Mouse (Mus musculus) liver, embryonic 16.5 days (tissue): ENCODE data around the gene Lhb. TPM values are rescaled to one million over a fixed set of nuclear protein-coding genes. Genes with fewer than 3 reads are reported as not detected.

Experiments
- ATAC-seq: fragments of 200-750 bp; cut with Nextera tagmentation; 2 replicates; pipeline ENCODE4 v1.8.0; 2017; ENCODE audit warnings: low read depth, mild to moderate bottlenecking, moderate number of reproducible peaks, moderate library complexity
- H3K27ac ChIP-seq: fragments of 300-500 bp; sonication (generic); 2 replicates; pipeline ENCODE4 v1.5.1; 2014; ENCODE audit warnings: mild to moderate bottlenecking, low read length
- H3K27me3 ChIP-seq: fragments of 300-500 bp; sonication (generic); 2 replicates; pipeline ENCODE4 v1.6.1; 2014; ENCODE audit warnings: low read depth, low read length, mixed read lengths; ENCODE audit not compliant: control insufficient read depth, insufficient read depth
- H3K36me3 ChIP-seq: fragments of 300-500 bp; sonication (generic); 2 replicates; pipeline ENCODE4 v1.6.1; 2014; ENCODE audit warnings: mild to moderate bottlenecking; ENCODE audit not compliant: control insufficient read depth, insufficient read depth
- H3K4me1 ChIP-seq: fragments of 300-500 bp; sonication (generic); 2 replicates; pipeline ENCODE4 v1.6.1; 2014; ENCODE audit warnings: low read depth, low read length, mixed read lengths; ENCODE audit not compliant: control insufficient read depth
- H3K4me2 ChIP-seq: fragments of 300-500 bp; sonication (generic); 2 replicates; pipeline ENCODE4 v1.6.1; 2014; ENCODE audit warnings: low read depth, low read length, mixed read lengths
- H3K4me3 ChIP-seq: fragments of 300-500 bp; sonication (generic); 2 replicates; pipeline ENCODE4 v1.5.1; 2014; ENCODE audit warnings: low read depth, mild to moderate bottlenecking, low read length
- H3K9ac ChIP-seq: fragments of 300-500 bp; sonication (generic); 2 replicates; pipeline ENCODE4 v1.6.1; 2014; ENCODE audit warnings: low read depth, low read length
- H3K9me3 ChIP-seq: fragments of 300-500 bp; sonication (generic); replicated peaks from 2 replicates; pipeline ENCODE4 v1.6.1; 2016; ENCODE audit warnings: low read length; ENCODE audit not compliant: control insufficient read depth
- WGBS: fragments of 180-500 bp; shearing (Covaris S2); extraction: QIAGEN DNeasy Blood & Tissue Kit; methylation state at CpG from one replicate; pipeline ENCODE4 v1.1.7; 2014; ENCODE audit not compliant: insufficient replicate concordance; 5-methylcytosine and 5-hydroxymethylcytosine counted together
- polyA plus RNA-seq: library from polyadenylated mRNA; unstranded; fragments of >200 nt; fragmentation: Nextera tagmentation; extraction: Ambion mirVana; gene quantifications from 2 replicates; pipeline ENCODE4 v1.2.1, GENCODE M21; 2015

Gene Lhb
- polyA plus RNA-seq, 1 experiment from 2014 or later = not detected

- peaks cover 96% of the 10 kb centered on the region for H3K27me3 ChIP-seq
- no peak overlapping the region for H3K4me2 ChIP-seq
- H3K36me3 ChIP-seq = no peaks in the 10 kb centered on the region
- no peak overlapping the region for H3K4me3 ChIP-seq
- WGBS = 57% methylated on average over 2 of the region's 2 CpGs
- peaks cover 13% of the 10 kb centered on the region for H3K4me1 ChIP-seq
- H3K9me3 ChIP-seq = no peaks in the 10 kb centered on the region
- no peak for ATAC-seq
- H3K9ac ChIP-seq = no peak overlapping the region
- no peak overlapping the region for H3K27ac ChIP-seq
Measured at GRCm38 (mm10) chr7:45412421-45412820, 8.2 kb upstream of the Lhb start.

GRCm38 (mm10) chr7:45413113-45413863 is 7.3 kb upstream of the Lhb start, which contains the start of gene Ntf5:
Gene Ntf5 (plus strand): TSS chr7:45413695.
- 4% methylated on average over 29 of the region's 45 CpGs for WGBS
- Histone ChIP-seq H3K27ac (no peak within 1 kb of the TSS), H3K27me3 (peaks cover 96% of the 10 kb centered on the region)

DNA sequence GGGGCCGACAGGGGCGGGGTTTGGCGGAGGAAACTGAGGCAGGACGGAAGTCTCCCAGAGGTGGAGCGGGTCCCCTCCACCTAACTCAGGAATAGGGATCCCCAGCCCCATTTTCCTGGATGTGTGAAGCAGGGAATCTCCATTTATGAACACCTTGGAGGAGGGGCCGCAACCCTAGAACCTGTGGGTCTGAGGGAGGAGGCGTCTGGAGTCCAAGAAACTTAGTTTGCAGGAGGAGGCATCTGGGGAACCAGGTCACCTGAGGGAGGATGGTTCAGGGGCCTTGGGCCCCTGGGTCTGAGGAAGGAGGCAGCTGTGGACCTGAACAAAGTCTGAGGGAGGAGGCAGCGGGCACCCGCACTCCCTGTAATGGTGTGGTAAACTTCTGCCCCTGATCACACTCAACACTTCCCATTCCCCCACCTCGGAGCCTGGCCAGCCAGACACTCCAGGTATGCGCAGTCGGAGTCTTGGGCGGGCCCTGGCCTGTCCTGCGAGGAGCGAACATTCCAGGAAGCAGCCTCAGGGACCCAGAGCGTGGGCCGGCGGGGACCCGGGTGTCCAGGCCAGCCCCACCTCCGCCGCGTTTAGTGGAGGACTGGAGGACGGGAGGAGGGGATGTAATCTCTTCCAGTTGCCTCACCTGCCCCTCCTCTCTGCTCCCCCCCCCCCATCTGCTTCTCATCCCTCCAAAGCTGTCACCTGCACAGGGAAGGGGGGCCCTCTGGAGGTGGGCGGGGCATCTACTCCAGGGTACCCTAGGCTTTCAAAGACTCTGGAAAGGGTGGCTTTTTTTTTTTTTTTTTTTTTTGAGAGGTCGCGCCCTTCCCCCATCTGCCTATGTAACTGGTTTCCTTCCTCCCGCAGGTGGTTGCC is 6.5 kb upstream of the Lhb start:
- 2% methylated on average over 27 of the region's 27 CpGs for WGBS
- H3K27me3 ChIP-seq = peaks cover 96% of the 10 kb centered on the region
- no peak overlapping the region for H3K27ac ChIP-seq
- ATAC-seq = no peak
- H3K9ac ChIP-seq = 0 out of 2 replicates have a peak overlapping the region, but pooled peaks have one; percentile 11
- no peaks in the 10 kb centered on the region for H3K9me3 ChIP-seq
- H3K4me2 ChIP-seq = peak overlapping the region; percentile 61
- peak overlapping the region; percentile 51 for H3K4me3 ChIP-seq
- peaks cover 13% of the 10 kb centered on the region for H3K4me1 ChIP-seq
- no peaks in the 10 kb centered on the region for H3K36me3 ChIP-seq

More at GRCm38 (mm10) chr7:45413113-45413863, 7.3 kb upstream of the Lhb start, which contains the start of gene Ntf5:
- peak; percentile 36 for ATAC-seq
- Histone ChIP-seq H3K4me2 (peak within 1 kb of the TSS; percentile 61), H3K9ac (0 out of 2 replicates have a peak within 1 kb of the TSS, but pooled peaks have one; percentile 11), H3K9me3 (no peaks in the 10 kb centered on the region), H3K4me1 (peaks cover 13% of the 10 kb centered on the region), H3K36me3 (no peaks in the 10 kb centered on the region), H3K4me3 (peak within 1 kb of the TSS; percentile 51)

DNA sequence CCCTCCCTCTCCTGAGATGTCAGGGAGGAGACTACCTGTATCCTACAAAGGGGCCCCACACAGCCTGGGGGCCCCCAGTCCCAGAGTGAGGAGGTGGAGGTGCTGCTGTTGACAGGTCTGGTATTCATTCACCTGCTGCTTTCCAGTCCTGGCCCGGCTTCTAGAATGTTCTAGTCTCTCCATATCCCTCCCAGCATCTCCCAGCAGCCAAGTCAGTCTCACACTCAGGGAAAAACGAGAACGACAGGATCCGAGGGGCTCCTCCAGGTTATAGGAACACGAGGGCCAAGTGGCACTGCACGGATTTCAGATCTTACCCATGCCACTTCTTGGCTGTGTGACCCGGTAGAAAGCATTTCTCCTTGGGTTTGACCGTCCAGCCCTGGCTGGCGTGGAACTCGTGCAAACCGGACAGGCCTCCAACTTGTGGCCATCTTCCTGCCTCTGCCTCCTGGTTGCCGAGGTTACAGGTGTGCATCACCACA is 5.8 kb upstream of the Lhb start:
- Histone ChIP-seq H3K9me3 (no peaks in the 10 kb centered on the region), H3K4me1 (peaks cover 13% of the 10 kb centered on the region), H3K4me2 (no peak overlapping the region), H3K9ac (no peak overlapping the region), H3K27me3 (peaks cover 97% of the 10 kb centered on the region), H3K4me3 (no peak overlapping the region), H3K27ac (no peak overlapping the region), H3K36me3 (no peaks in the 10 kb centered on the region)
- ATAC-seq = no peak
- WGBS = 23% methylated on average over 12 of the region's 12 CpGs

GRCm38 (mm10) chr7:45415636-45416035 is 5.0 kb upstream of the Lhb start:
- WGBS = 10% methylated on average over 37 of the region's 37 CpGs
- H3K27me3 ChIP-seq = peaks cover 94% of the 10 kb centered on the region
- H3K9me3 ChIP-seq = no peaks in the 10 kb centered on the region
- H3K4me2 ChIP-seq = no peak overlapping the region
- H3K36me3 ChIP-seq = no peaks in the 10 kb centered on the region
- H3K9ac ChIP-seq = no peak overlapping the region
- H3K4me3 ChIP-seq = no peak overlapping the region
- ATAC-seq = no peak
- H3K27ac ChIP-seq = no peak overlapping the region
- H3K4me1 ChIP-seq = peaks cover 13% of the 10 kb centered on the region

DNA sequence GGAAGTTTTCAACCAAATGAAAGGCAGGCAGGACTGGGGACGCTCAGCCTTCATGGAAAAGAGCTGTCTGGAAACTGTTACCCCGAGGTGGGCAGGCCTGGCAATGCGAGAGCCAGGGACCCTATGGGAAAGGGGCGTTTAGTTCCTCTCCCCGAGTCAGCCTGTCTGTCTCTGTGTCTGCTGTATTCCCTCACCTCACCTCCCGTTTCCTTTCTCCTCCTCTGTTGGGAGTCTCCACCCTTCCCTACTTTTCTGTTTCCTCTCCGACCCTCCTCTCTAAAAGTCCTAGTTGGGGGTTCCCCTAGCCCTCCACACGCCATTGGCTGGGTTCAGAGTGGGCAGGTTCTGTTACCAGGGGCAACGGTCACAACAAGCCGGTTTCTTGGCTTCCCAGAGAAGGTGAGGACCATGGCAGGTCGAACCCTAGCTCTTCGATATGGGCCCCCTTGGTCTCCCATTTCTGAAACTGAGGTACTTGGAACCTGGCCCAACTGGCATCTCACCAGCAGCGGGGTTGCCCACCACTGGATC is 2.6 kb upstream of the Lhb start:
- Histone ChIP-seq H3K4me1 (peaks cover 13% of the 10 kb centered on the region), H3K36me3 (peaks cover 11% of the 10 kb centered on the region), H3K27me3 (peaks cover 72% of the 10 kb centered on the region), H3K27ac (no peak overlapping the region), H3K4me2 (no peak overlapping the region), H3K9me3 (no peaks in the 10 kb centered on the region), H3K9ac (no peak overlapping the region), H3K4me3 (no peak overlapping the region)
- WGBS = 9% methylated on average over 13 of the region's 13 CpGs
- ATAC-seq = no peak

DNA sequence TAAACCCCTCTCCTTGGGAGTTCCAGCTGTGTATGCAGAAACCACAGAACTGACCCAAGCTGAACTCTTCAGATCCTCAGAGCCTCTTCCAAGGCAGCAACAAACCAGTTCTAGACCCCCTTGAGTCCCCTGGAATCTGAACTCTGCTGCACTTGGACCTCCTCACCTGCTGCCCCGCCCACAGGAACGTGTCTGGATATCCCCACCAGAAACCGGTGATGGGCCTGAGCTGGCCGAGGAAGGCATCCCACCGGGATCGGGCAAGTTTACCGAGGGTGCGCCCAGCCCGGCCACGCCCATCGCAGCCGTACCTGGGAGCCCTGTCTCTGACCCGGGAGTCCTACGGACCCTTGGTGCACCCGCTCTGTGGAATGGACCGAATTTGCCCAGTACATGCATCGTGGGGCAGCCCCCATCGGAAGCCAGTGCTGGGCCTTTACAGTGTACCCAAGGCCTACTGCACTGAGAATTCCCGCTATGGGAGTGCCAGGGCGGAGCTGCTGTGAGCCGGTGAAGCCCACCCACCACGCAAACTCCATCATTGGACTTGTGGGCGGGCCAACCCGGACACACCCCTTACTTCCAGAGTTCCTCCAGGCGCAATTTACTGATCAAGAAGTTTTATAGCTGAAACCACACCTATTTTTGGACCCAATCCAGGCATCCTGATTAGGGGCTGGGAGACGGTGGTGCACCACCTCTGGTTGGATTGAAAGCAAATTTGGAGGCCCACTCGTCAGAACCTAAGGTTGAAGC is 583 bp upstream of the Lhb start:
- Histone ChIP-seq H3K9ac (no peak overlapping the region), H3K27me3 (peaks cover 52% of the 10 kb centered on the region), H3K4me2 (no peak overlapping the region), H3K4me1 (peaks cover 5% of the 10 kb centered on the region), H3K9me3 (no peaks in the 10 kb centered on the region), H3K36me3 (peaks cover 28% of the 10 kb centered on the region), H3K27ac (no peak overlapping the region), H3K4me3 (no peak overlapping the region)
- no peak for ATAC-seq
- WGBS = 33% methylated on average over 27 of the region's 27 CpGs

DNA sequence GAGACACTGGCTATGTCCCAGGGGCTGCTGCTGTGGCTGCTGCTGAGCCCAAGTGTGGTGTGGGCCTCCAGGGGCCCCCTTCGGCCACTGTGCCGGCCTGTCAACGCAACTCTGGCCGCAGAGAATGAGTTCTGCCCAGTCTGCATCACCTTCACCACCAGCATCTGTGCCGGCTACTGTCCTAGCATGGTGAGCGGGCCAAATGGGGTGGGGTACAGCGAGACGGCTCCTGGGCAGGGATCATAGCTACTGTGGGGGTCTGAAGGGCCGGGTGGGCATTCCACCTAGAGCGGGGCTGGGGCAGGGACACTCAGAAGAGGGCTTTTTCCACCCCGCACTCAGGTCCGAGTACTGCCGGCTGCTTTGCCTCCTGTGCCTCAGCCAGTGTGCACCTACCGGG is 574 bp downstream of the Lhb start:
- H3K36me3 ChIP-seq = peaks cover 31% of the 10 kb centered on the region
- WGBS = 82% methylated on average over 14 of the region's 14 CpGs

More for the DNA sequence above, 574 bp downstream of the Lhb start:
- H3K27me3 ChIP-seq = peaks cover 40% of the 10 kb centered on the region
- no peak overlapping the region for H3K4me2 ChIP-seq
- H3K4me1 ChIP-seq = no peaks in the 10 kb centered on the region
- no peak for ATAC-seq
- H3K9me3 ChIP-seq = no peaks in the 10 kb centered on the region
- H3K9ac ChIP-seq = no peak overlapping the region
- H3K27ac ChIP-seq = no peak overlapping the region
- H3K4me3 ChIP-seq = no peak overlapping the region
